Mouse (Mus musculus): Measurements from ENCODE around the gene Polr3h.
"Not testable (repeated sequence)": the region's sequence is repeated elsewhere in the genome, so short reads cannot be mapped to it uniquely, and the experiment has no call there.

Polr3h gene

GRCm38 (mm10) chr15:81917621-81918463 is 8.2 kb downstream of the Polr3h start:
- DNase-seq (ENCODE audit: low spot score in 2 of 2) = peak; percentile 44 to 45

GRCm38 (mm10) chr15:81917201-81917600 is 8.8 kb downstream of the Polr3h start:
- no peak for DNase-seq (ENCODE audit: low spot score in 2 of 2)

GRCm38 (mm10) chr15:81915663-81916062 is 10.4 kb downstream of the Polr3h start:
- DNase-seq (ENCODE audit: low spot score in 2 of 2) = no peak

GRCm38 (mm10) chr15:81914668-81915067 is 11.4 kb downstream of the Polr3h start:
- no peak for DNase-seq (ENCODE audit: low spot score in 2 of 2)

- DNase-seq (ENCODE audit: low spot score in 2 of 2) = no peak
These were observed 13.5 kb downstream of the Polr3h start for GRCm38 (mm10) chr15:81912498-81912897.

- not testable (repeated sequence) for DNase-seq (ENCODE audit: low spot score in 2 of 2)
These were observed 17.3 kb downstream of the Polr3h start for GRCm38 (mm10) chr15:81908767-81909166.

- DNase-seq (ENCODE audit: low spot score in 2 of 2) = no peak
These were observed 18.1 kb downstream of the Polr3h start for GRCm38 (mm10) chr15:81907953-81908352.

- DNase-seq (ENCODE audit: low spot score in 2 of 2) = peak; percentile 58
These were observed 21.1 kb downstream of the Polr3h start for GRCm38 (mm10) chr15:81904939-81905338.

GRCm38 (mm10) chr15:81898751-81899150 is 27.3 kb downstream of the Polr3h start:
- no peak for DNase-seq (ENCODE audit: low spot score in 2 of 2)

GRCm38 (mm10) chr15:81897607-81898285 is 28.3 kb downstream of the Polr3h start:
- DNase-seq (ENCODE audit: low spot score in 2 of 2) = no peak

- no peak for DNase-seq (ENCODE audit: low spot score in 2 of 2)
These were observed 29.6 kb downstream of the Polr3h start for GRCm38 (mm10) chr15:81896407-81896806.

- no peak for DNase-seq (ENCODE audit: low spot score in 2 of 2)
These were observed 32.0 kb downstream of the Polr3h start for GRCm38 (mm10) chr15:81894002-81894401.

- DNase-seq (ENCODE audit: low spot score in 2 of 2) = no peak
These were observed 34.0 kb downstream of the Polr3h start for GRCm38 (mm10) chr15:81891822-81892580.

GRCm38 (mm10) chr15:81891140-81891802 is 34.8 kb downstream of the Polr3h start:
- DNase-seq (ENCODE audit: low spot score in 2 of 2) = peak; percentile 67 to 78

- no peak for DNase-seq (ENCODE audit: low spot score in 2 of 2)
These were observed 36.9 kb downstream of the Polr3h start for GRCm38 (mm10) chr15:81889175-81889574.

GRCm38 (mm10) chr15:81886795-81887550 is 39.1 kb downstream of the Polr3h start:
- DNase-seq (ENCODE audit: low spot score in 2 of 2) = no peak

GRCm38 (mm10) chr15:81885418-81885934 is 40.6 kb downstream of the Polr3h start:
- no peak for DNase-seq (ENCODE audit: low spot score in 2 of 2)

GRCm38 (mm10) chr15:81882348-81882747 is 43.7 kb downstream of the Polr3h start:
- no peak for DNase-seq (ENCODE audit: low spot score in 2 of 2)

- peak; percentile 83 to 88 for DNase-seq (ENCODE audit: low spot score in 2 of 2)
These were observed 46.3 kb downstream of the Polr3h start for GRCm38 (mm10) chr15:81879531-81880401.
